Mouse (Mus musculus) MEL (cell line): Measurements from ENCODE around the gene Gm20388.

Experiments
- CHD1 ChIP-seq: IDR thresholded peaks from 2 replicates; pipeline ENCODE4 v1.6.1; 2012; ENCODE audit warnings: low read depth, mild to moderate bottlenecking, inconsistent platforms, low read length, improper control_type of control experiment
- CTCF ChIP-seq, 3 experiments: IDR thresholded peaks in 2 of 3; conservative IDR thresholded peaks in 1 of 3; 2 replicates each; pipeline ENCODE4 v1.5.1; 2011 to 2012; ENCODE audit warnings: low read length in 3 of 3, low read depth in 2 of 3, mild to moderate bottlenecking in 2 of 3, improper control_type of control experiment in 1 of 3, inconsistent platforms in 1 of 3, mixed read lengths in 1 of 3, moderate library complexity in 1 of 3; ENCODE audit not compliant: control insufficient read depth in 1 of 3, insufficient read depth in 1 of 3, poor library complexity in 1 of 3, severe bottlenecking in 1 of 3

DNA sequence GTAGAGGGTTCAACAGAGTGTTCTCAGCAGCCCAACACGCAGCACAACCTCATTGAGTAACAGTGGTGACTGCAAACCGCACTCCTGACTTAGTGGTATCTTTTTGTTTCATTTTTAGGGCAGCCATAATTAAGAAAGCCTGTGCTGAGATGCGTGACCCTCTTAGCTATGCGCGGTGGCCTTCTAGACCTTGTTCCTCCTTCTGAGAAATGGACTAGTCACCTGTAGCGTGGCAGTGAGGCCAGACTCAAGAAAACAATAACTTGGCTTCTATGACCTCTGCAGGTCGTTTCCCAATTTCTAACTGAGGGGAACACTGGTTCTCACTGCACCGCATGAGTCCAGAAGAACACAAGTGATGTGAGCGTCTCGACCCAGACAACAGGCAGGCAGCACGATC lies 2993.9 kb downstream of the Gm20388 start:
- TF ChIP-seq CTCF (IDR thresholded peaks at IDR 0.05 in 2 of 3, conservative IDR thresholded peaks at IDR 0.05 in 1 of 3; ENCODE audit: control insufficient read depth in 1 of 3, insufficient read depth in 1 of 3, low read depth in 2 of 3, low read length in 3 of 3, poor library complexity in 1 of 3, severe bottlenecking in 1 of 3) (no peak), CHD1 (no peak)
